ENCODE assay signal across 8 mouse cellular contexts in the genomic region with DNA sequence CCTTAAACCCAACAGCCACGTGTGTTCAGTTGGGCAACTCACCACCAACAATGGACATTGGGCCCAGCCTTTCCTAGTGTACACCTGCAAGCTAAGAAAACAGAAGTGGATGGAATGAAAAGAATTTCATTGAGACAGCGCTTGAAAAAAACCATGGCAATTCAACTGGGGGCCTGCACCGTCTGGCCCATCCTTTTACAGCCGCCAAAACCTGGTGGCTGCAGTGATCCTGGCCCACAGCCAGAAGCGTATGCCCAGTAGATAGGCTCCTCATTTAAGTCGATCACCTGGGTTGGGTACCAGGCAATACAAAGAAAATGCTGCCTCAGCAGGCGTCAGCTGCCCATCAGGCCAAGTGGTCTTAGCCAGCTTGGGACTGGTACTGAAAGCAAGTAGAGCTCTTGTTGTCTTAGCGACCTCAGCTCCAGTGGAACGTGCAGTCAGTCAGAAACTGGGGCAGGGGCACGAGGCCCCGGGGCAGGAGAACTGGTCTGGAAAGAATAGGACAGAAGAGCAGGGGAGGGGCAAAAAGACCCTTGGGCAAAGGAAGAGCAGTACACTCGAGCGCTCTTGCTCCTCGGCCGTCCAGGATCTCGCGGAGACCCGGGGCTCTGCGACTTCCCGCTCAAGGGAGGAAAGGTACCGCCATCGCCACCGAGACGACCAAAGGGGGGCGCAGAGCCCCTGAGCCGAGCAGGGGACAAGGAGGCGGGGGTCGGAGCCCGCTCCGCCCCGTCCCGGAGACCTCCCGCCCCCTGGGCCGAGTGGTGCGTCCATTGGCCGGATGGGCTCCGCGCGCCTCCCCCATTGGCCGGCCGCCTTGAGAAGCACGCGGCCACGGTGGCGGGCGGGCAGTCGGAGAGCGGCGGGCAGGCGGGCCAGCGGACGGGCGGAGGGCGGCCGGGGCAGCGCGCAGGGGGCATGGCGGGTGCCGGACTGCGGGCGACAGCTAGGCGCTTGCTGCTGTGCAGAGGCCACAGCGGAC. TPM values are rescaled to one million over a fixed set of nuclear protein-coding genes. Genes with fewer than 3 reads are reported as not detected.
DNase-seq lines count a peak whose midpoint lies in the region; ATAC-seq and TF ChIP-seq lines count a peak whose summit lies in the region.

Nt5dc2 (plus strand) TSS at position 818 of the 985 bp plus-strand sequence.

- H3K36me3 ChIP-seq in G1E (replicated peaks) (peaks cover 49% of the 10 kb centered on the region), macrophage (ENCODE audit: inconsistent target) (0 out of 2 replicates have a peak, but pooled peaks cover 5% of the 10 kb centered on the region)
- H3K36me3 ChIP-seq in forebrain, embryonic 16.5 days (ENCODE audit: control insufficient read depth, insufficient read depth), result no peaks in the 10 kb centered on the region

- no peaks in the 10 kb centered on the region for H3K27me3 ChIP-seq in G1E (ENCODE audit: insufficient read depth, low read length)
- no peaks in the 10 kb centered on the region for H3K27me3 ChIP-seq in forebrain, embryonic 16.5 days (replicated peaks; ENCODE audit: control insufficient read depth, insufficient read depth, low read length)

- no peaks in the 10 kb centered on the region for H3K9me3 ChIP-seq in G1E (replicated peaks)
- no peaks in the 10 kb centered on the region for H3K9me3 ChIP-seq in forebrain, embryonic 16.5 days (ENCODE audit: control insufficient read depth, low read length)

- H3K4me3 ChIP-seq in G1E (ENCODE audit: low read depth, low read length) (peak within 1 kb of the TSS; percentile 97), macrophage (ENCODE audit: inconsistent target) (peak within 1 kb of the TSS; percentile 64)
- H3K4me3 ChIP-seq in forebrain, embryonic 16.5 days (replicated peaks; ENCODE audit: low read length), result peak within 1 kb of the TSS; percentile 68

- peak; percentile 87 for DNase-seq in G1E (ENCODE audit: low spot score)
- peak; percentile 79 for DNase-seq in c-Kit-positive CD71-negative TER-119-negative erythroid progenitor cells, embryonic 14.5 days (ENCODE audit: low read depth)
- DNase-seq in heart, postnatal 4 days, result peak; percentile 94
- peak; percentile 49 to 59 for DNase-seq in layer of hippocampus, postnatal 25 days (ENCODE audit: extremely low spot score in 1 of 2, low spot score in 1 of 2)
- peak; percentile 62 for DNase-seq in right cerebral cortex, adult 18-20 months
- peak; percentile 88 for DNase-seq in urinary bladder, postnatal 14 days (ENCODE audit: low spot score)

- peaks cover 61% of the 10 kb centered on the region for H3K79me2 ChIP-seq in macrophage (ENCODE audit: inconsistent target)

- H3K4me1 ChIP-seq in G1E (ENCODE audit: insufficient read depth, low read depth, low read length), result peaks cover 78% of the 10 kb centered on the region
- peaks cover 61% of the 10 kb centered on the region for H3K4me1 ChIP-seq in forebrain, embryonic 16.5 days (replicated peaks; ENCODE audit: control insufficient read depth, insufficient read depth, low read length)

- TF ChIP-seq CTCF in G1E (IDR thresholded peaks at IDR 0.05; ENCODE audit: low read depth, low read length), result no peak

- H3K9ac ChIP-seq in forebrain, embryonic 16.5 days (replicated peaks; ENCODE audit: low read depth, low read length), result peak within 1 kb of the TSS; percentile 77

- peak within 1 kb of the TSS; percentile 56 for H3K4me2 ChIP-seq in forebrain, embryonic 16.5 days (ENCODE audit: low read length)

- 0 out of 2 replicates have a peak, but pooled peaks have one; percentile 6 for ATAC-seq in G1E (ENCODE audit: extremely low read depth, insufficient number of reproducible peaks, low FRiP score, poor library complexity, severe bottlenecking)
- peak; percentile 61 for ATAC-seq in forebrain, embryonic 16.5 days

- peak within 1 kb of the TSS; percentile 49 for H3K27ac ChIP-seq in forebrain, embryonic 16.5 days (ENCODE audit: low read length)
- peak within 1 kb of the TSS; percentile 52 for H3K27ac ChIP-seq in macrophage

- WGBS in forebrain, embryonic 16.5 days, result 3% methylated on average over 52 of the region's 63 CpGs
- 13% methylated on average over 39 of the region's 63 CpGs for WGBS in macrophage (ENCODE audit: missing documents)

RNA-seq across cellular contexts. Expression of gene Nt5dc2, which starts in this region (rescaled TPM):
- total RNA-seq in G1E (2014; fragmentation: Nextera tagmentation) (213 and 233 TPM in 2 replicates), G1E (2017) (136 and 175 TPM in 2 replicates)
- polyA plus RNA-seq in G1E (2012) (381 and 572 TPM in 2 replicates), macrophage (2018) (64.0 to 97.6 TPM (median 77.4 TPM) in 3 replicates)
- 146 and 165 TPM in 2 replicates for polyA plus RNA-seq in forebrain, embryonic 16.5 days (2015; fragmentation: Nextera tagmentation; extraction: Ambion mirVana)
- 10 to 100 TPM; 91.8 to 93.8 TPM for total RNA-seq in heart, postnatal 4 days (2021)
- 10 to 100 TPM; 12.8 to 17.9 TPM for total RNA-seq in layer of hippocampus, postnatal 25 days (2021)
- 10 to 100 TPM in 11 of 26 experiments, 1 to 10 TPM in 15; 1.8 to 37.0 (median 8.3) TPM for total RNA-seq in macrophage (2018; cell fraction: chromatin; rRNA removed)
- 100 to 1,000 TPM in 5 of 26 experiments, 10 to 100 TPM in 21; 25.4 to 119 (median 52.7) TPM for total RNA-seq in macrophage (2018; cell fraction: cytosol; rRNA removed)
- total RNA-seq in macrophage (2018; cell fraction: nucleus; rRNA removed), result 10 to 100 TPM in 21 of 26 experiments, 1 to 10 TPM in 5; 6.5 to 49.6 (median 15.5) TPM

Comparison
In these comparisons a context has a peak if more than half of its experiments do, and no peak if none do; other contexts are left out.
1. Peak in every context shown above with its lines: DNase-seq, ATAC-seq, H3K4me3 ChIP-seq and H3K27ac ChIP-seq.
2. RNA of gene Nt5dc2 (total RNA-seq): 136 to 233 TPM in G1E and 91.8 to 93.8 TPM in heart, postnatal 4 days; 12.8 to 17.9 TPM in layer of hippocampus, postnatal 25 days; every median in the first group is over 4 times any median in the second.